In the genomic region with DNA sequence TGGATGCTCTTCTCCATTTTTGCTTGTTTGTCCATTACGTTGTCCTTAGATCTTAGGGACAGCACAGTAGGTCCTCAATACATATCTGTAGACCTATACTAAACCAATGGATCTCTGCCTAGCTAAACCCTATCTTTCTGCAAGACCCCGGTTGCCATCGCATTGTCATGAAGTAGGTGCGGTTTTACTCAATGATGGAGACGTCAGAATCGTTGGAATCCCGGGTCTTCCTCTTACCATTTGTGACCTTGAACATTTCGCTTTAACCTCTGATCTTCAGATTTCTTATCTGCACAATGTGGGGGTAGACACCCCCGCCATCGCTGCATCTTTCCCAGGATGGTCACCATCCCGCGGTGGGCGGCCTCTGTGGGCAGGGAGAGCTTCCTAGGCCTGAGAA, we compare ENCODE assay signal across 7 mouse cellular contexts. TPM values are rescaled to one million over a fixed set of nuclear protein-coding genes. Genes with fewer than 3 reads are reported as not detected.
DNase-seq lines count a peak whose midpoint lies in the region; ATAC-seq and TF ChIP-seq lines count a peak whose summit lies in the region.

No protein-coding gene starts in this region.

- DNase-seq in liver, adult 2 months (ENCODE audit: extremely low read depth, low read depth, low spot score) = no peak
- DNase-seq in liver (no peak), adipocyte (ENCODE audit: low spot score) (no peak)
- DNase-seq in forebrain, embryonic 10.5 days (ENCODE audit: extremely low spot score, low spot score) = no peak
- DNase-seq in testis, postnatal 10 days (ENCODE audit: low spot score) = no peak

- 19% methylated on average over 13 of the region's 13 CpGs for WGBS in liver, adult 2 months
- 11% methylated on average over 13 of the region's 13 CpGs for WGBS in forebrain, embryonic 10.5 days
- WGBS in intestine, postnatal 0 days = 14% methylated on average over 13 of the region's 13 CpGs
- WGBS in neural tube, embryonic 14.5 days = 12% methylated on average over 13 of the region's 13 CpGs

- no peaks in the 10 kb centered on the region for H3K79me2 ChIP-seq in liver, adult 2 months (ENCODE audit: control insufficient read depth, insufficient read depth, low read length)

- H3K4me2 ChIP-seq in intestine, postnatal 0 days (replicated peaks; ENCODE audit: low read depth) = peak overlapping the region; percentile 98
- peak overlapping the region; percentile 90 for H3K4me2 ChIP-seq in neural tube, embryonic 14.5 days (ENCODE audit: low read depth, low read length)

- H3K9ac ChIP-seq in liver, adult 2 months (ENCODE audit: low read depth, low read length) = no peak overlapping the region
- H3K9ac ChIP-seq in intestine, postnatal 0 days (ENCODE audit: low read depth, low read length) = no peak overlapping the region
- peak overlapping the region; percentile 66 for H3K9ac ChIP-seq in neural tube, embryonic 14.5 days (replicated peaks; ENCODE audit: low read depth, low read length)

- no peaks in the 10 kb centered on the region; the same call in 1 of the 2 replicates for H3K4me1 ChIP-seq in liver, adult 2 months (ENCODE audit: control insufficient read depth, insufficient read depth, low read length)
- peaks cover 21% of the 10 kb centered on the region for H3K4me1 ChIP-seq in forebrain, embryonic 10.5 days
- 0 out of 2 replicates have a peak, but pooled peaks cover 7% of the 10 kb centered on the region for H3K4me1 ChIP-seq in intestine, postnatal 0 days (replicated peaks; ENCODE audit: control insufficient read depth, insufficient read depth, low read length)
- no peaks in the 10 kb centered on the region for H3K4me1 ChIP-seq in neural tube, embryonic 14.5 days (ENCODE audit: control insufficient read depth, insufficient read depth, low read length)

- no peaks in the 10 kb centered on the region for H3K9me3 ChIP-seq in forebrain, embryonic 10.5 days
- no peaks in the 10 kb centered on the region for H3K9me3 ChIP-seq in intestine, postnatal 0 days (ENCODE audit: control insufficient read depth)
- H3K9me3 ChIP-seq in neural tube, embryonic 14.5 days (ENCODE audit: control insufficient read depth, low read length) = no peaks in the 10 kb centered on the region

- H3K27ac ChIP-seq in liver, adult 2 months (replicated peaks; ENCODE audit: insufficient read depth, low read depth, low read length) = no peak overlapping the region
- no peak overlapping the region for H3K27ac ChIP-seq in forebrain, embryonic 10.5 days
- no peak overlapping the region for H3K27ac ChIP-seq in intestine, postnatal 0 days (ENCODE audit: low read depth, low read length)
- peak overlapping the region; percentile 48; the same call in 1 of the 2 replicates for H3K27ac ChIP-seq in neural tube, embryonic 14.5 days (ENCODE audit: low read depth, low read length)

- H3K36me3 ChIP-seq in liver, adult 2 months (ENCODE audit: control insufficient read depth, insufficient read depth, low read length) = no peaks in the 10 kb centered on the region
- no peaks in the 10 kb centered on the region for H3K36me3 ChIP-seq in forebrain, embryonic 10.5 days (replicated peaks)
- no peaks in the 10 kb centered on the region for H3K36me3 ChIP-seq in intestine, postnatal 0 days (ENCODE audit: control insufficient read depth, insufficient read depth)
- H3K36me3 ChIP-seq in neural tube, embryonic 14.5 days (ENCODE audit: control insufficient read depth, insufficient read depth, low read length) = no peaks in the 10 kb centered on the region

- TF ChIP-seq CTCF in liver, adult 2 months (IDR thresholded peaks at IDR 0.05; ENCODE audit: low read depth, low read length) = no peak
- no peak for TF ChIP-seq CTCF in intestine, postnatal 0 days (IDR thresholded peaks at IDR 0.05; ENCODE audit: low read depth)

- ATAC-seq in intestine, postnatal 0 days = no peak
- ATAC-seq in neural tube, embryonic 14.5 days (ENCODE audit: low read depth) = peak; percentile 1; the same call in 1 of the 2 replicates

- TF ChIP-seq POLR2A in liver, adult 2 months (IDR thresholded peaks at IDR 0.05; ENCODE audit: extremely low read depth, insufficient read depth, low read length) = no peak

- peak overlapping the region; percentile 34; the same call in 1 of the 2 replicates for H3K4me3 ChIP-seq in liver, adult 2 months (ENCODE audit: insufficient read depth, low read depth, low read length)
- H3K4me3 ChIP-seq in forebrain, embryonic 10.5 days = peak overlapping the region; percentile 73
- H3K4me3 ChIP-seq in intestine, postnatal 0 days (ENCODE audit: low read depth, low read length) = peak overlapping the region; percentile 59
- peak overlapping the region; percentile 72 for H3K4me3 ChIP-seq in neural tube, embryonic 14.5 days (ENCODE audit: low read depth, low read length)

- peaks cover 17% of the 10 kb centered on the region; the same call in 1 of the 2 replicates for H3K27me3 ChIP-seq in liver, adult 2 months (ENCODE audit: control insufficient read depth, insufficient read depth, low read length)
- peaks cover 74% of the 10 kb centered on the region for H3K27me3 ChIP-seq in forebrain, embryonic 10.5 days (ENCODE audit: poor library complexity, severe bottlenecking)
- peaks cover 53% of the 10 kb centered on the region for H3K27me3 ChIP-seq in intestine, postnatal 0 days (replicated peaks; ENCODE audit: control insufficient read depth, insufficient read depth, low read length)
- peaks cover 9% of the 10 kb centered on the region; the same call in 1 of the 2 replicates for H3K27me3 ChIP-seq in neural tube, embryonic 14.5 days (ENCODE audit: control insufficient read depth, insufficient read depth, low read length)

RNA-seq across cellular contexts. Expression of a gene that starts 38.7 kb away (rescaled TPM):
- total RNA-seq in liver, adult 2 months (2014; rRNA removed) = 2.1 and 2.2 TPM in 2 replicates
- polyA plus RNA-seq in liver, adult 2 months (2012; rRNA removed) = 7.4 and 8.8 TPM in 2 replicates
- polyA plus RNA-seq in forebrain, embryonic 10.5 days (2016; fragmentation: Nextera tagmentation; extraction: Ambion mirVana) = 8.1 and 8.4 TPM in 2 replicates
- 12.8 and 15.6 TPM in 2 replicates for polyA plus RNA-seq in intestine, postnatal 0 days (2015; fragmentation: Nextera tagmentation; extraction: Ambion mirVana)
- polyA plus RNA-seq in neural tube, embryonic 14.5 days (2014; fragmentation: Nextera tagmentation; extraction: Ambion mirVana) = 7.4 and 9.6 TPM in 2 replicates

RNA-seq across cellular contexts. Expression of a gene that starts 57.5 kb away (rescaled TPM):
- 0.07 TPM in 1 of 2 replicates, not detected in the other for total RNA-seq in liver, adult 2 months (2014; rRNA removed)
- polyA plus RNA-seq in liver, adult 2 months (2012; rRNA removed) = 0.05 TPM in 1 of 2 replicates, not detected in the other
- not detected in 2 replicates for polyA plus RNA-seq in forebrain, embryonic 10.5 days (2016; fragmentation: Nextera tagmentation; extraction: Ambion mirVana)
- 0.03 TPM in 1 of 2 replicates, not detected in the other for polyA plus RNA-seq in intestine, postnatal 0 days (2015; fragmentation: Nextera tagmentation; extraction: Ambion mirVana)
- polyA plus RNA-seq in neural tube, embryonic 14.5 days (2014; fragmentation: Nextera tagmentation; extraction: Ambion mirVana) = 2.0 and 2.6 TPM in 2 replicates
